Mouse (Mus musculus) myocyte (in vitro differentiated cells): Measurements from ENCODE around the gene Pcbp4. TPM values are rescaled to one million over a fixed set of nuclear protein-coding genes. Genes with fewer than 3 reads are reported as not detected.
A peak's percentile ranks its signal among the peaks of the same experiment; 100 is the strongest.

Source experiments
- H3K27me3 ChIP-seq: one replicate; pipeline ENCODE4 v1.6.1; 2011; ENCODE audit not compliant: control insufficient read depth, insufficient read depth, insufficient read length
- H3K36me3 ChIP-seq: one replicate; pipeline ENCODE4 v1.6.1; 2011; ENCODE audit not compliant: control insufficient read depth, insufficient read depth
- H3K4me2 ChIP-seq: one replicate; pipeline ENCODE4 v1.6.1; 2011; ENCODE audit warnings: low read depth, control low read depth
- H3K4me3 ChIP-seq: one replicate; pipeline ENCODE4 v1.5.1; 2011; ENCODE audit warnings: mild to moderate bottlenecking, control low read depth, moderate library complexity
- H3K79me2 ChIP-seq: one replicate; pipeline ENCODE4 v1.6.1; 2011; ENCODE audit not compliant: control insufficient read depth, insufficient read depth
- H3ac ChIP-seq: one replicate; pipeline ENCODE4 v1.6.1; 2011; ENCODE audit not compliant: control insufficient read depth, insufficient read length
- CEBPB ChIP-seq: IDR thresholded peaks from 2 replicates; pipeline ENCODE4 v1.6.1; 2011; ENCODE audit warnings: mild to moderate bottlenecking, moderate library complexity; ENCODE audit not compliant: poor library complexity, insufficient read depth, severe bottlenecking
- E2F4 ChIP-seq: IDR thresholded peaks from one replicate; pipeline ENCODE4 v1.6.1; 2011; ENCODE audit warnings: mild to moderate bottlenecking, control low read depth, moderate library complexity; ENCODE audit not compliant: insufficient read depth
- MAX ChIP-seq: IDR thresholded peaks from one replicate; pipeline ENCODE4 v1.6.1; 2011; ENCODE audit warnings: low read depth, mild to moderate bottlenecking, control low read depth
- MYOD1 ChIP-seq, 3 experiments: IDR thresholded peaks; one replicate each; pipeline ENCODE4 v1.6.1; 2011; ENCODE audit warnings: control low read depth in 2 of 3, low read depth in 2 of 3, mild to moderate bottlenecking in 2 of 3, moderate library complexity in 1 of 3; ENCODE audit not compliant: insufficient read length in 2 of 3, control insufficient read depth in 1 of 3
- MYOG ChIP-seq, 3 experiments: IDR thresholded peaks; one replicate each; pipeline ENCODE4 v1.6.1; 2011; ENCODE audit warnings: control low read depth in 2 of 3, low read depth in 2 of 3, mild to moderate bottlenecking in 2 of 3; ENCODE audit not compliant: insufficient read length in 2 of 3, control insufficient read depth in 1 of 3, insufficient read depth in 1 of 3
- POLR2A ChIP-seq: IDR thresholded peaks from one replicate; pipeline ENCODE4 v1.6.1; 2011; ENCODE audit warnings: low read depth, mild to moderate bottlenecking, control low read depth, moderate library complexity; ENCODE audit not compliant: insufficient read length
- POLR2AphosphoS2 ChIP-seq: IDR thresholded peaks from one replicate; pipeline ENCODE4 v1.6.1; 2011; ENCODE audit warnings: low read depth, control low read depth; ENCODE audit not compliant: insufficient read length
- REST ChIP-seq: IDR thresholded peaks from one replicate; pipeline ENCODE4 v1.6.1; 2011; ENCODE audit warnings: mild to moderate bottlenecking, control low read depth, moderate library complexity; ENCODE audit not compliant: insufficient read depth, insufficient read length
- SRF ChIP-seq: IDR thresholded peaks from one replicate; pipeline ENCODE4 v1.6.1; 2011; ENCODE audit warnings: low read depth; ENCODE audit not compliant: control insufficient read depth, insufficient read length
- TCF12 ChIP-seq: IDR thresholded peaks from one replicate; pipeline ENCODE4 v1.6.1; 2011; ENCODE audit warnings: mild to moderate bottlenecking, control low read depth; ENCODE audit not compliant: poor library complexity, insufficient read depth, severe bottlenecking
- TCF3 ChIP-seq: IDR thresholded peaks from one replicate; pipeline ENCODE4 v1.6.1; 2011; ENCODE audit warnings: low read depth, control low read depth; ENCODE audit not compliant: insufficient read length
- USF1 ChIP-seq: IDR thresholded peaks from one replicate; pipeline ENCODE4 v1.6.1; 2011; ENCODE audit warnings: low read depth, mild to moderate bottlenecking, control low read depth, moderate library complexity
- polyA plus RNA-seq: library from polyadenylated mRNA; unstranded; fragments of >200 nt; fragmentation: generic; extraction: Trizol; gene quantifications from one replicate; pipeline ENCODE4 v1.2.1, GENCODE M21; 2012; ENCODE audit warnings: missing spikeins

Gene Pcbp4
- polyA plus RNA-seq, 1 experiment: 274 TPM

DNA sequence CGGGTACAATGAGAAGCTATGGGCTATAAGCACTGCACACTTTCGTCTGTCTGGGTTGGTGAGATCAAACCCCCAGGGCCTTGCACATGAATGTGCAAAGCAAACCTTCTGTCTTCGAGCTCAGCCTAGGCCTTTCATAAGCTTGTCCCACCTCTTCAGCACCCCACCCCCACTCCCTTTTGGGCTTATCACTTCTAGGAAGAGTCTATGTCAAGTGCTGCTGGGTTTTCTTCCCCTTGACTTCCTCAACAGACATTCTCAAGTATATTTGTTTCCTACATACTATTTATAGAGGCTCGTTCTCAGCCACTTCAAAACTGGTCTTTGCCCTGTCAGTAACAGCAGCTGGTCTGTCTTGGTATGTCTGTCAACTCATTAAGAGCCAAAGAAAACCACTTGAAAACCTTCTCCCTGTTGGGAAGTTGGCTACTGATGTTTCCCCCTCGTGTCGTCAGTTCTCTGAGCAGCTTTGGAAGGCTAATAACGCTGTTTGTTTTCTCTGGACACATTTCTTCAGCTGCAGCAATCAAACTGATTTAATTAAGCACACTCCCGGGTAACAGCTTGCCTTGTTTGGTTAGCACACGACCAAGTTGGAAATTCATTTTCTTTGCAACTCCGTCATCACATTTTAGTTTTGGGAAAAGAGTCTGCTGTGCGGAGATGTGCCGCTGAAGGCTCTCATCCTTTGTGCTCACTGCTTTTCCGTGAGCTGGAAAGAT is 59.8 kb downstream of the Pcbp4 start:
- Histone ChIP-seq H3K4me2 (peak overlapping the region; percentile 38), H3K79me2 (no peaks in the 10 kb centered on the region), H3ac (no peak overlapping the region), H3K4me3 (no peak overlapping the region), H3K36me3 (no peaks in the 10 kb centered on the region), H3K27me3 (peaks cover 22% of the 10 kb centered on the region)
- TF ChIP-seq MYOG (IDR thresholded peaks at IDR 0.05; ENCODE audit: control insufficient read depth in 1 of 3, insufficient read depth in 1 of 3, insufficient read length in 2 of 3, low read depth in 2 of 3) (peak in 1 of 3 experiments; percentile 25), MYOD1 (IDR thresholded peaks at IDR 0.05; ENCODE audit: control insufficient read depth in 1 of 3, insufficient read length in 2 of 3, low read depth in 2 of 3) (peak in 1 of 3 experiments; percentile 5), CEBPB (no peak), USF1 (no peak), SRF (no peak), TCF3 (no peak), MAX (no peak), POLR2AphosphoS2 (no peak)

DNA sequence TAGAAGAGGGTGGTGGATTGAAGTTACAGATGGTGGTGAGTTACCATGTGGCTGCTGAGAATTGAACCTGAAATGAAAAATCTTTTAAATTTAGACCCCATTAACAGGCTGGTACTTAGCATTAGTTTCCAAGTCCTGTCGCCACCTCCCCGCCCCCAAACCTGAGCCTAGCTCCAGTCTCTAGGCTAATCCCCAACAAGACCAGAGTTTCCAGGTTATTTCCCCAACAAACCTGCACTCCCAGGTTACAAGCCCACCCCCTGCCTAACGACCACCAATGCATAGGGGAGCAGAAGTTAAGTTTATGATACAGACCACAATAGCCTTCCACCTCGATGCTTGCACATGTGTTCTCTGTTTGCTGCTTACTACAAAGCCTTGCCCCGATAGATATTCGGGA is 60.5 kb downstream of the Pcbp4 start:
- peaks cover 24% of the 10 kb centered on the region for H3K27me3 ChIP-seq
- H3K4me3 ChIP-seq: no peak overlapping the region
- H3K79me2 ChIP-seq: no peaks in the 10 kb centered on the region
- no peak overlapping the region for H3K4me2 ChIP-seq
- no peak overlapping the region for H3ac ChIP-seq
- no peaks in the 10 kb centered on the region for H3K36me3 ChIP-seq
- TF ChIP-seq SRF: no peak
- no peak for TF ChIP-seq MAX
- no peak for TF ChIP-seq REST
- TF ChIP-seq TCF3: no peak
- no peak for TF ChIP-seq MYOD1 (IDR thresholded peaks at IDR 0.05; ENCODE audit: control insufficient read depth in 1 of 3, insufficient read length in 2 of 3, low read depth in 2 of 3)
- no peak for TF ChIP-seq CEBPB
- no peak for TF ChIP-seq POLR2A
- TF ChIP-seq POLR2AphosphoS2: no peak
- no peak for TF ChIP-seq TCF12
- TF ChIP-seq E2F4: no peak

Other genes with a start within 250 kb of the Pcbp4 start
- not detected for gene Tlr9, start 230.7 kb upstream of the Pcbp4 start, polyA plus RNA-seq
- 98.1 TPM for gene Alas1, start 204.6 kb upstream of the Pcbp4 start, polyA plus RNA-seq
- gene Poc1a, start 172.2 kb upstream of the Pcbp4 start, polyA plus RNA-seq: 7.6 TPM
- 8.9 TPM for gene Dusp7, start 84.7 kb upstream of the Pcbp4 start, polyA plus RNA-seq
- gene Rpl29, start 23.8 kb upstream of the Pcbp4 start, polyA plus RNA-seq: 45.1 TPM
- 18.1 TPM for gene Acy1, start 15.0 kb upstream of the Pcbp4 start, polyA plus RNA-seq
- 4.2 TPM for gene Abhd14b, start 5.8 kb upstream of the Pcbp4 start, polyA plus RNA-seq
- 19.2 TPM for gene Abhd14a, start 5.6 kb upstream of the Pcbp4 start, polyA plus RNA-seq
- gene Gpr62, start 12.6 kb downstream of the Pcbp4 start, polyA plus RNA-seq: 0.46 TPM
- 69.4 TPM for gene Rrp9, start 22.7 kb downstream of the Pcbp4 start, polyA plus RNA-seq
- gene Parp3, start 23.7 kb downstream of the Pcbp4 start, polyA plus RNA-seq: 66.1 TPM
- not detected for gene Iqcf1, start 46.7 kb downstream of the Pcbp4 start, polyA plus RNA-seq
- gene Iqcf5, start 61.3 kb downstream of the Pcbp4 start, polyA plus RNA-seq: 0.12 TPM
- gene Iqcf3, start 108.3 kb downstream of the Pcbp4 start, polyA plus RNA-seq: not detected
- gene Iqcf4, start 117.7 kb downstream of the Pcbp4 start, polyA plus RNA-seq: not detected
- gene Iqcf6, start 173.3 kb downstream of the Pcbp4 start, polyA plus RNA-seq: not detected
- gene Grm2, start 202.8 kb downstream of the Pcbp4 start, polyA plus RNA-seq: not detected
- gene Tex264, start 232.6 kb downstream of the Pcbp4 start, polyA plus RNA-seq: 111 TPM